Mouse (Mus musculus): ENCODE measurements around the gene Pacrg. TPM values are rescaled to one million over a fixed set of nuclear protein-coding genes. Genes with fewer than 3 reads are reported as not detected.

Pacrg gene
- polyA plus RNA-seq, 1 experiment from 2014 or later, result 0.89 TPM

DNA sequence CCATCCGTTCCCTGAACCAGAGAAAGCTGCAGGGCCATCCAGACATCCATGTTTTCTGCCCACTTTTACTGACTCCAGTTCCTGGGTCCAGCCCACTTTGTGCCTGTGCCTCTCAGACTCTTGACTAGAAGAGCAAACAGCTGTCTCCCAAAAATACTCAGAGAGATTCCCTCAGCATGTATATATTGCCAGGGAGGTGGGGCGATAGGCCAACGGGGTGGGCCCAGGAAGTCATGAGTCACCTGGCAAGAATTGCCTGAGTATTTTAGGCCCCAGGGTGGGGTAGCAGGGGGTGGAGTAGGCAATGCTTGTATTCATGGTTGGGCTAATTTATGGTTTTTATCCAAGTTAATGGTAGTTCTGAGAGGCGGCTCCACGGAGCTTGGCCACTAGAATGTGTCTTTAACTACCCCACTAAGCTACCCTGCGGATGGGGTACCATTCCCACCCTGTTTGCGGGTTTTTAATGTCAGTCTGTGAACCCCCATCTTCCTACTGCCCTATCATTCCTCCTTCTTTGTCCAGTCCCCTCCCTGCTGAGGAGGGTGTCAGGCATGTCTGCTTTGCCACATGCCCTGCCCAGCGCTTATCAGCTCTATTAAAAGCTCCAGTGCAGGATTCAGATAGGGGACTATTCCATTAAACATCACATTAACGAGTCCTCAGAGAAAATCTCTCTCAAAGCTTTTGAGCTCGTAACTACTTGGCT is 461.5 kb downstream of the Pacrg start:
- no peak overlapping the region for H3K4me2 ChIP-seq (replicated peaks; ENCODE audit: low read depth)
- no peak overlapping the region for H3K27ac ChIP-seq (replicated peaks)
- H3K36me3 ChIP-seq (ENCODE audit: control insufficient read depth, insufficient read depth, low read length), result no peaks in the 10 kb centered on the region
- ATAC-seq (ENCODE audit: low FRiP score, low TSS enrichment), result peak; percentile 76; the same call in 1 of the 2 replicates
- H3K9me3 ChIP-seq (ENCODE audit: control insufficient read depth, low read length), result no peaks in the 10 kb centered on the region
- no peak overlapping the region for H3K4me3 ChIP-seq (ENCODE audit: low read depth, low read length)
- no peaks in the 10 kb centered on the region for H3K4me1 ChIP-seq (replicated peaks; ENCODE audit: control insufficient read depth, insufficient read depth)
- no peaks in the 10 kb centered on the region for H3K27me3 ChIP-seq (ENCODE audit: control insufficient read depth, insufficient read depth, low read length)
- H3K9ac ChIP-seq (ENCODE audit: low read length), result no peak overlapping the region
- 56% methylated on average over 10 of the region's 10 CpGs for WGBS
- TF ChIP-seq CTCF (IDR thresholded peaks at IDR 0.05; ENCODE audit: low read depth), result no peak
- no peak for TF ChIP-seq EP300 (optimal IDR thresholded peaks at IDR 0.05)
- DNase-seq (ENCODE audit: low spot score), result peak; percentile 33

DNA sequence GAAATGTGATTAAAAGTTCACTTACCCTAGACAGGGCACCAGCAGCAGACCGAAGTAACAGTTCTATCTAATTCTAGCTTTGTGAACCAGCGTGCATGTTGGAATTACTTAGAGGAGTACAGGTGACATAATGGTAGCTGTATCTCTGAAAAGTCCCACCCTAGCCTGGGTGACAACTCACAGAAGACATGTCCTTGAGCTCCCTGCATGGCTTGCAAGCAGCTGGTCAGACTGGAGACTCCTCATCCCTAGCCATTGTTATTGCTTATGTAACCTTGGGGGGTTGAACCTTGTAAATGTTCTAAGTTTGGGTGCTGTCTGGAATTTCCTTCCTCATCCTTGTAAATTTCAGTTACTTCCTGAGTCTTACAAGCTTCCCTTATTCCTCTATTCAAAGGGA is 462.5 kb downstream of the Pacrg start:
- no peak for ATAC-seq (ENCODE audit: low FRiP score, low TSS enrichment)
- H3K27me3 ChIP-seq (ENCODE audit: control insufficient read depth, insufficient read depth, low read length), result no peaks in the 10 kb centered on the region
- no peaks in the 10 kb centered on the region for H3K36me3 ChIP-seq (ENCODE audit: control insufficient read depth, insufficient read depth, low read length)
- H3K4me3 ChIP-seq (ENCODE audit: low read depth, low read length), result no peak overlapping the region
- no peaks in the 10 kb centered on the region for H3K4me1 ChIP-seq (replicated peaks; ENCODE audit: control insufficient read depth, insufficient read depth)
- no peaks in the 10 kb centered on the region for H3K9me3 ChIP-seq (ENCODE audit: control insufficient read depth, low read length)
- TF ChIP-seq CTCF (IDR thresholded peaks at IDR 0.05; ENCODE audit: low read depth), result no peak
- no peak for TF ChIP-seq EP300 (optimal IDR thresholded peaks at IDR 0.05)
- 98% methylated on average over 2 of the region's 2 CpGs for WGBS
- no peak for DNase-seq (ENCODE audit: low spot score)
- H3K27ac ChIP-seq (replicated peaks), result no peak overlapping the region
- no peak overlapping the region for H3K9ac ChIP-seq (ENCODE audit: low read length)
- H3K4me2 ChIP-seq (replicated peaks; ENCODE audit: low read depth), result no peak overlapping the region

DNA sequence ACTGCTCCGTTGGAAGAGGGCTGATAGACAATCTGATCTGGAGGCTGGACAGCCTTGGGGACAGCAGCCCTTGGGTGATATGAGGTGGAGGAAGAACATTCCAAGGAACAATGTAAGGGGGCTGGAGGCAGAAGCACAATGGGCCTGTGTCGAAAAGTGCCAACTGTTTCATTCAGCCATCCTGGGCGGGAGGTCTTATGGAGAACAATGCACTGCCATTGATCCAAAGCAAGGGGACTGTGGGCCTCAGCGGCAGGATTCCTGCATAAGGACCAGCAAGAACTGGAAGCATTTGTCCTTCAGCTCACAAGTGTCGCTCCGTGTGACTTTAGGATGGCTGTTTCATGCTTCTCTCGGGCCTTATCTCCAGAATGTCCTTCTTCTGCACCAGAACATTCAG is 465.8 kb downstream of the Pacrg start:
- no peaks in the 10 kb centered on the region for H3K27me3 ChIP-seq (ENCODE audit: control insufficient read depth, insufficient read depth, low read length)
- no peak overlapping the region for H3K27ac ChIP-seq (replicated peaks)
- ATAC-seq (ENCODE audit: low FRiP score, low TSS enrichment) (no peak), DNase-seq (ENCODE audit: low spot score) (no peak)
- no peak overlapping the region for H3K9ac ChIP-seq (ENCODE audit: low read length)
- no peaks in the 10 kb centered on the region for H3K4me1 ChIP-seq (replicated peaks; ENCODE audit: control insufficient read depth, insufficient read depth)
- 69% methylated on average over 7 of the region's 7 CpGs for WGBS
- TF ChIP-seq EP300 (optimal IDR thresholded peaks at IDR 0.05) (no peak), CTCF (IDR thresholded peaks at IDR 0.05; ENCODE audit: low read depth) (no peak)
- no peak overlapping the region for H3K4me3 ChIP-seq (ENCODE audit: low read depth, low read length)
- no peak overlapping the region for H3K4me2 ChIP-seq (replicated peaks; ENCODE audit: low read depth)
- no peaks in the 10 kb centered on the region for H3K9me3 ChIP-seq (ENCODE audit: control insufficient read depth, low read length)
- H3K36me3 ChIP-seq (ENCODE audit: control insufficient read depth, insufficient read depth, low read length), result no peaks in the 10 kb centered on the region

DNA sequence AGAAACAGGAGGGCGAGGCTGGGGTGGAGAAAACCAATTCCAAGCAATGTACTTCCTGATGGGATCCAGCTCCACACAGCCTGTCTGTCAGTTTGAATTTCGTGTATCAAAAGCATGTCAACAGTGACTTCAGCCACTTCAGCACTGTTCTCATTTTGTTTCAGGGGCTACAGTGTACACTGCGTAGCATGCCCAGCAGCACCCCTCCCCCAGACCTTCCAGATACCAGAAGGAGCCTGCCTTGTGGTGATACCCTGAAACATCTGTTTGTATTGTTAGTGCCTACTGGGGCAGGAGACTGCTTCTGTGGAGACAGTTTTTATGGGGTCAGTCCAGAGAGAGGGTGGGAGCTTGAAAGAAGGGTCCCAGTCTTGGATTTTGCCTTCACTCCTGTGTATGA is 466.4 kb downstream of the Pacrg start:
- 55% methylated on average over 3 of the region's 3 CpGs for WGBS
- no peak for DNase-seq (ENCODE audit: low spot score)
- TF ChIP-seq CTCF (IDR thresholded peaks at IDR 0.05; ENCODE audit: low read depth) (no peak), EP300 (optimal IDR thresholded peaks at IDR 0.05) (no peak)
- H3K9ac ChIP-seq (ENCODE audit: low read length), result no peak overlapping the region
- H3K27ac ChIP-seq (replicated peaks), result no peak overlapping the region
- no peak overlapping the region for H3K4me3 ChIP-seq (ENCODE audit: low read depth, low read length)
- no peaks in the 10 kb centered on the region for H3K9me3 ChIP-seq (ENCODE audit: control insufficient read depth, low read length)
- no peaks in the 10 kb centered on the region for H3K4me1 ChIP-seq (replicated peaks; ENCODE audit: control insufficient read depth, insufficient read depth)
- H3K36me3 ChIP-seq (ENCODE audit: control insufficient read depth, insufficient read depth, low read length), result no peaks in the 10 kb centered on the region
- no peaks in the 10 kb centered on the region for H3K27me3 ChIP-seq (ENCODE audit: control insufficient read depth, insufficient read depth, low read length)
- H3K4me2 ChIP-seq (replicated peaks; ENCODE audit: low read depth), result no peak overlapping the region
- ATAC-seq (ENCODE audit: low FRiP score, low TSS enrichment), result no peak

DNA sequence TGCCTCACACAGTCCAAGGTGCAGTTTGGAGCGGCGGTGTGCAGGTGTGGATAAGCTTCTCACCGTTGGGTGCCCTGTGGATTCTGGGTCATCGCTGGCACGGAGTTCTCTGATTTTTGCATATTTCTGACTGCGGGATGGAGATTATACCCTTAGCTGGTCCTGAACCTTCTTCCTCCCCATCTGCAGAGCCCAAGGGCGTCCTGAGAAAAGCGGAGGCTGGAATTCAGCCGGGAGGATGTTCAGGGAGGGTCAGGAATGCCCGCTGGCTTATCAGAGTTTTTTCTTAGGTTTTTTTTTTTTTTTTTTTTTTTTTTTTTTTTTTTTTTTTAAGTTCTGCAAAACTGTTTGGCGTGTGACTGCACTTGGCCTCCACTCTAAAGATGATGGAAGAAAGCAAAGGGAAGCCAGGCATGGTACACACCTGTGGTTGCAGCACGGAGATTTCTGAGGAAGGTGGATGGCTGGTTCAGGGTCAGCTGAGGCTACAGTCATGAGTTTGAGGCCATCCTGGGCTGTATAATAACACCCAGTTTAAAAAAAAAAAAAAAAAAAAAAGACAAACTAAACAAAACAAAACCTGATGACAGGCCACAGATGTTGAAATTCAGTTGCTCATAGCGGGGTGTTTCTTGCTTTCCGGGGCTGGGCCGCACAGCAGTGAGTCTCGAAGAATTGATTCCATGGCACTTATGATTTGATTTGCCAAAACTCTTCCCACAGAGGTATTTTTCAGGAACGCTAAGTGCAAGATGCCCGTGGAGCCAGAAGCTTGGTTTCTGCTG is 467.9 kb downstream of the Pacrg start:
- no peaks in the 10 kb centered on the region for H3K9me3 ChIP-seq (ENCODE audit: control insufficient read depth, low read length)
- no peak overlapping the region for H3K27ac ChIP-seq (replicated peaks)
- no peak overlapping the region for H3K4me3 ChIP-seq (ENCODE audit: low read depth, low read length)
- ATAC-seq (ENCODE audit: low FRiP score, low TSS enrichment) (no peak), DNase-seq (ENCODE audit: low spot score) (no peak)
- TF ChIP-seq EP300 (optimal IDR thresholded peaks at IDR 0.05) (no peak), CTCF (IDR thresholded peaks at IDR 0.05; ENCODE audit: low read depth) (no peak)
- 47% methylated on average over 18 of the region's 18 CpGs for WGBS
- H3K9ac ChIP-seq (ENCODE audit: low read length), result no peak overlapping the region
- H3K4me1 ChIP-seq (replicated peaks; ENCODE audit: control insufficient read depth, insufficient read depth), result no peaks in the 10 kb centered on the region
- no peaks in the 10 kb centered on the region for H3K27me3 ChIP-seq (ENCODE audit: control insufficient read depth, insufficient read depth, low read length)
- H3K4me2 ChIP-seq (replicated peaks; ENCODE audit: low read depth), result no peak overlapping the region
- H3K36me3 ChIP-seq (ENCODE audit: control insufficient read depth, insufficient read depth, low read length), result no peaks in the 10 kb centered on the region

DNA sequence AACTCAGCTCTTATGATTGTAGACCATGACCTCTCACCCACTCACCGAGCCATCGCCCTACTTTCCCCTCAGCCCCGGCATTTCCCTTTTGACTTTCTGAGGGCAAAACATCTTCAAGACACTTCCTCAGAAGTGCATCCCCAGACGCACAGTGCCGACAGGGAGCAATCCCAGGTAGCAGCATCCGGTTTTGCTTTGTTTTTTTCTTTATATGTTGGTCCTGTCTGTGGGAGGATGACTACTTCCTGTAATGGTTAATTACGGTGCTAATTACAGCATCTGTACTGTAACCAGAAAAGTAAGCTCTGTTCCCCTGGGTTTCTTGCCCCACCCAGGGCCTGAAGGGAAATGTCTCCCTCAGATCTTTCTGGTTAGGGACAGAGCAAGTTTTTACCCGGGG is 468.6 kb downstream of the Pacrg start:
- H3K36me3 ChIP-seq (ENCODE audit: control insufficient read depth, insufficient read depth, low read length), result no peaks in the 10 kb centered on the region
- H3K27ac ChIP-seq (replicated peaks), result no peak overlapping the region
- no peaks in the 10 kb centered on the region for H3K4me1 ChIP-seq (replicated peaks; ENCODE audit: control insufficient read depth, insufficient read depth)
- no peak overlapping the region for H3K9ac ChIP-seq (ENCODE audit: low read length)
- WGBS, result 66% methylated on average over 8 of the region's 8 CpGs
- H3K4me2 ChIP-seq (replicated peaks; ENCODE audit: low read depth), result no peak overlapping the region
- DNase-seq (ENCODE audit: low spot score), result no peak
- H3K4me3 ChIP-seq (ENCODE audit: low read depth, low read length), result no peak overlapping the region
- TF ChIP-seq EP300 (optimal IDR thresholded peaks at IDR 0.05) (no peak), CTCF (IDR thresholded peaks at IDR 0.05; ENCODE audit: low read depth) (no peak)
- ATAC-seq (ENCODE audit: low FRiP score, low TSS enrichment), result no peak
- H3K27me3 ChIP-seq (ENCODE audit: control insufficient read depth, insufficient read depth, low read length), result no peaks in the 10 kb centered on the region
- H3K9me3 ChIP-seq (ENCODE audit: control insufficient read depth, low read length), result no peaks in the 10 kb centered on the region

Data from stomach, postnatal 0 days (tissue).